Mouse (Mus musculus): ENCODE results near the gene Hoxc6. TPM values are rescaled to one million over a fixed set of nuclear protein-coding genes. Genes with fewer than 3 reads are reported as not detected.

Hoxc6 gene
- polyA plus RNA-seq, 1 experiment from 2014 or later: not detected

GRCm38 (mm10) chr15:103005797-103006196, 7.7 kb downstream of the Hoxc6 start:
- WGBS: 8% methylated on average over 5 of the region's 5 CpGs
- H3K4me3 ChIP-seq (ENCODE audit: low read depth, low read length): no peak overlapping the region
- no peak for TF ChIP-seq CTCF (IDR thresholded peaks at IDR 0.05; ENCODE audit: low read depth)
- H3K4me2 ChIP-seq: no peak overlapping the region
- no peak for ATAC-seq (ENCODE audit: insufficient read depth)
- H3K36me3 ChIP-seq (ENCODE audit: insufficient read depth): no peaks in the 10 kb centered on the region
- no peak for DNase-seq
- no peak overlapping the region for H3K27ac ChIP-seq (ENCODE audit: low read depth)
- H3K9me3 ChIP-seq (ENCODE audit: low read depth, low read length): no peaks in the 10 kb centered on the region
- peaks cover 100% of the 10 kb centered on the region for H3K27me3 ChIP-seq (ENCODE audit: insufficient read depth, low read length)
- H3K4me1 ChIP-seq (ENCODE audit: insufficient read depth): no peaks in the 10 kb centered on the region
- H3K9ac ChIP-seq: no peak overlapping the region

GRCm38 (mm10) chr15:103006326-103006725, 8.3 kb downstream of the Hoxc6 start:
- Histone ChIP-seq H3K4me1 (ENCODE audit: insufficient read depth) (no peaks in the 10 kb centered on the region), H3K4me2 (no peak overlapping the region), H3K9me3 (ENCODE audit: low read depth, low read length) (no peaks in the 10 kb centered on the region), H3K9ac (no peak overlapping the region), H3K4me3 (ENCODE audit: low read depth, low read length) (no peak overlapping the region), H3K27ac (ENCODE audit: low read depth) (no peak overlapping the region), H3K27me3 (ENCODE audit: insufficient read depth, low read length) (peaks cover 100% of the 10 kb centered on the region), H3K36me3 (ENCODE audit: insufficient read depth) (no peaks in the 10 kb centered on the region)
- DNase-seq (no peak), ATAC-seq (ENCODE audit: insufficient read depth) (no peak)
- TF ChIP-seq CTCF (IDR thresholded peaks at IDR 0.05; ENCODE audit: low read depth): no peak
- 29% methylated on average over 1 of the region's 1 CpGs for WGBS

- no peaks in the 10 kb centered on the region for H3K36me3 ChIP-seq (ENCODE audit: insufficient read depth)
- WGBS: 2% methylated on average over 27 of the region's 27 CpGs
- peak overlapping the region; percentile 5; the same call in 1 of the 2 replicates for H3K4me3 ChIP-seq (ENCODE audit: low read depth, low read length)
- no peaks in the 10 kb centered on the region for H3K9me3 ChIP-seq (ENCODE audit: low read depth, low read length)
- TF ChIP-seq CTCF (IDR thresholded peaks at IDR 0.05; ENCODE audit: low read depth): no peak
- ATAC-seq (ENCODE audit: insufficient read depth) (no peak), DNase-seq (no peak)
- H3K27ac ChIP-seq (ENCODE audit: low read depth): no peak overlapping the region
- H3K4me1 ChIP-seq (ENCODE audit: insufficient read depth): no peaks in the 10 kb centered on the region
- H3K4me2 ChIP-seq: peak overlapping the region; percentile 36
- 0 out of 2 replicates have a peak overlapping the region, but pooled peaks have one; percentile 3 for H3K9ac ChIP-seq
- H3K27me3 ChIP-seq (ENCODE audit: insufficient read depth, low read length): peaks cover 99% of the 10 kb centered on the region
These were observed 11.4 kb downstream of the Hoxc6 start for GRCm38 (mm10) chr15:103009265-103010111.

GRCm38 (mm10) chr15:103010112-103010846, 12.2 kb downstream of the Hoxc6 start:
- DNase-seq (no peak), ATAC-seq (ENCODE audit: insufficient read depth) (no peak)
- 5% methylated on average over 31 of the region's 31 CpGs for WGBS
- 0 out of 2 replicates have a peak overlapping the region, but pooled peaks have one; percentile 3 for H3K9ac ChIP-seq
- H3K9me3 ChIP-seq (ENCODE audit: low read depth, low read length): no peaks in the 10 kb centered on the region
- H3K27ac ChIP-seq (ENCODE audit: low read depth): no peak overlapping the region
- TF ChIP-seq CTCF (IDR thresholded peaks at IDR 0.05; ENCODE audit: low read depth): no peak
- H3K4me2 ChIP-seq: peak overlapping the region; percentile 20; the same call in 1 of the 2 replicates
- H3K4me3 ChIP-seq (ENCODE audit: low read depth, low read length): peak overlapping the region; percentile 5; the same call in 1 of the 2 replicates
- no peaks in the 10 kb centered on the region for H3K36me3 ChIP-seq (ENCODE audit: insufficient read depth)
- peaks cover 99% of the 10 kb centered on the region for H3K27me3 ChIP-seq (ENCODE audit: insufficient read depth, low read length)
- H3K4me1 ChIP-seq (ENCODE audit: insufficient read depth): no peaks in the 10 kb centered on the region

- Histone ChIP-seq H3K4me1 (ENCODE audit: insufficient read depth) (no peaks in the 10 kb centered on the region), H3K27ac (ENCODE audit: low read depth) (no peak overlapping the region), H3K4me3 (ENCODE audit: low read depth, low read length) (no peak overlapping the region), H3K9ac (no peak overlapping the region), H3K36me3 (ENCODE audit: insufficient read depth) (no peaks in the 10 kb centered on the region), H3K4me2 (peak overlapping the region; percentile 20; the same call in 1 of the 2 replicates), H3K9me3 (ENCODE audit: low read depth, low read length) (no peaks in the 10 kb centered on the region), H3K27me3 (ENCODE audit: insufficient read depth, low read length) (peaks cover 99% of the 10 kb centered on the region)
- no peak for TF ChIP-seq CTCF (IDR thresholded peaks at IDR 0.05; ENCODE audit: low read depth)
- no peak for ATAC-seq (ENCODE audit: insufficient read depth)
- DNase-seq: no peak
- 7% methylated on average over 28 of the region's 28 CpGs for WGBS
These were observed 12.9 kb downstream of the Hoxc6 start for GRCm38 (mm10) chr15:103010847-103011555.

- Histone ChIP-seq H3K36me3 (ENCODE audit: insufficient read depth) (no peaks in the 10 kb centered on the region), H3K9me3 (ENCODE audit: low read depth, low read length) (no peaks in the 10 kb centered on the region), H3K4me3 (ENCODE audit: low read depth, low read length) (no peak overlapping the region), H3K9ac (no peak overlapping the region), H3K4me1 (ENCODE audit: insufficient read depth) (no peaks in the 10 kb centered on the region), H3K27ac (ENCODE audit: low read depth) (no peak overlapping the region), H3K27me3 (ENCODE audit: insufficient read depth, low read length) (peaks cover 99% of the 10 kb centered on the region), H3K4me2 (no peak overlapping the region)
- WGBS: 8% methylated on average over 26 of the region's 26 CpGs
- ATAC-seq (ENCODE audit: insufficient read depth) (no peak), DNase-seq (peak; percentile 35)
- TF ChIP-seq CTCF (IDR thresholded peaks at IDR 0.05; ENCODE audit: low read depth): no peak
These were observed 13.9 kb downstream of the Hoxc6 start for GRCm38 (mm10) chr15:103011928-103012486.
